Mouse (Mus musculus): ENCODE measurements around the gene Rbfox2.
A peak's percentile ranks its signal among the peaks of the same experiment; 100 is the strongest.

Gene Rbfox2

DNA sequence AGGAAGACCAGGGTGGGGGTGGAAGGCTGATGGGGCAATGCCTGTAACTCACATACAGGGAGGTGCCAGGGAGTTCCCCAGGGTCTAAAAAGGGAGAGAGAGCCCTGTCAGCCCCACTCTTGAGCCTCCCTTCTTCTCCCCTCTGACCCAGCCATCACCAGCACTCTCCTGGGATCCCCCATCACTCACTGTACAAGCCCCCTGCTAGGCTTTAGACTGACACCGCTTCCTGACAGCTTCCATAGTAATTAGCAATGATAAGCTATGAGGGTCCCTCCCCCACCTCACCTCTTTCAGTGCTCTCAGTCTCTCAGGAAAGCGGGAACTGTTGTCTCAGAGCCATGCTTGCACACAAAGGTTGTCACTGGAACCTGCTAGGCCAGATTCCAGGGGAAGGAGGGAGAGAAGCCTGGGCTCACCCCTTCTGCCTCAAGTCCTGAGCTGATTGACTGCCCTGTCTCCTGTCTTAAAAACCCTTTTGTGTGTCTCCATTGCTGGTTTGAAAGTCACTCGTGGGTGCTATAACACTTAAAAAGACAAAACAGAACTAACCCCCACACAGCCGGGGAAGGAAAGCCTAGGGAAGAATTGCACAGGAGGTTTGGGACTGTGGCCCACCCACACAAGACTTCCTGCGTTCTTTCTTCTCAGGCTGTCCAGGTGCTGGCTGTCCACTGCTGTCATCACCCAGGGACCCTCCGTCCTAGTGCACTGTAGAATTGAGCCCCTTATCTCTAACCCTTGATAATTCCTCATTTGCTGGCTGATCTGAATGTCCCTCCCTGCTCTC is 250.6 kb downstream of the Rbfox2 start:
- no peak for DNase-seq

DNA sequence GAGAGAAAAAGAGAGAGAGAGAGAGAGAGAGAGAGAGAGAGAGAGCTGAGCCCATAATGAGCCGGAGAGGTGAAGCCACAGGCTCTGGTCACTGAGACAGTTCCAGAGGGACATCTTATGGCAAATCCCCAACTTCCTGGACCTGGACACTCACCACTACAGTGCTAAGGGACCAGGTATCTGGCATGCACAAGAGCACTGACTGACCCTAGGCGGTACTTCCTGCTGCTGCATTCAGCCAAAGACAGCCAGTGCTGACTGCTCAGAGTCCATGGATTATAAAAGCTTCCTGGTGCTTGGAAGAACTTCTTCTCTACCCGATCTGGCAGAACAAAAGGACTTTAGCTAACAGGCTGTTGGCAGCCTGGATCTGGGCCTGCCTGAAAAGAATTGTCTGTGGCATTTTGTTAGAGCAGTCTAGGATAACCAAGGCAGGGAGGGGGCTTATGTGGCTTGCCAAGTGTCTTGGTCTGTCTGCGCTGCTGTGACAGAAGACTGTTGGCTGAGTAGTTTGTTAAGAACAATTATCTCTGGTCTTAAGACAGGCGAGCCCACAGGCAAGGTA is 252.1 kb downstream of the Rbfox2 start:
- no peak for DNase-seq

DNA sequence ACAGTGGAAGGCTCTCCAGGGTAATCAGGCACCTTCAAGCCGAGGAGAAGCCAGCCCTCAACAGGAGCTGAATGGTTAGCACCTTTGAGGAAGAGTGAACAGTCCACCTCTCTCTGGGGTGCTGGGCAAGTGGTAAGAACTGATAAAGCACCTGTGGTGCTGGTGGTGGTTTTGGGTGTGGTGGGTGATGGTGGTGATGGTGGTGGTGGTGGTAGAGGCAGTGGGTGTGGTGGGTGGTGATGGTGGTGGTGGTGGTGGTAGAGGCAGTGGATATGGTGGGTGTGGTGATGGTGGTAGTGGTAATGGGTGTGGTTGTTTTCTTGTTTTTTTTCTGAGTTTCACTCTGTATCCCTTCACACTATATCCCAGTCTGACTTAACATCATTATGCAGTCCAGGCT is 253.8 kb downstream of the Rbfox2 start:
- DNase-seq, result no peak

- no peak for DNase-seq
These were observed 254.6 kb downstream of the Rbfox2 start for GRCm38 (mm10) chr15:77052176-77052575.

DNA sequence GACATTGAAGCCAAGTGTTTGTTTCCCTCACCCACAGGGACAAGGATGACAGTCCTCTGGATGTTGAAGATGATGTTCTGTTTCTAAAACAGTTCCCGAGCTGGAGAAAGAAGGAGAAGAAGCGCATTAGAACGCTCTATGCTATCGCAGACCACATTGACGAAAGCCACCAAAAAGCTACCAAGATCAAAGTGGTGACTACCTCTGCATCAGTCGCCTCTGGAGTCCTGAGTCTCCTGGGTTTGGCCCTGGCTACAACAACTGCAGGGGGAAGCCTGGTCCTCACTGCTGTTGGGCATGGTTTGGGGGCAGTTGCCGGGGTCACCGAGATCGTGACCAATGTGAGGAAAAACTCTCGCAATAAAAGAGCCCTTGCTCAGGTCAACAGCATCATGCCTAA is 256.2 kb downstream of the Rbfox2 start, which contains the start of gene Mb:
Gene Mb (minus strand): TSS at position 101 of the 400 bp plus-strand sequence.
- DNase-seq, result no peak

GRCm38 (mm10) chr15:77045609-77046008 is 261.2 kb downstream of the Rbfox2 start:
- peak; percentile 19 to 50 for DNase-seq

- no peak for DNase-seq
These were observed 262.0 kb downstream of the Rbfox2 start, which contains the start of gene Apol6 for GRCm38 (mm10) chr15:77044597-77045320. Gene Apol6 (plus strand): TSS chr15:77044729.

DNA sequence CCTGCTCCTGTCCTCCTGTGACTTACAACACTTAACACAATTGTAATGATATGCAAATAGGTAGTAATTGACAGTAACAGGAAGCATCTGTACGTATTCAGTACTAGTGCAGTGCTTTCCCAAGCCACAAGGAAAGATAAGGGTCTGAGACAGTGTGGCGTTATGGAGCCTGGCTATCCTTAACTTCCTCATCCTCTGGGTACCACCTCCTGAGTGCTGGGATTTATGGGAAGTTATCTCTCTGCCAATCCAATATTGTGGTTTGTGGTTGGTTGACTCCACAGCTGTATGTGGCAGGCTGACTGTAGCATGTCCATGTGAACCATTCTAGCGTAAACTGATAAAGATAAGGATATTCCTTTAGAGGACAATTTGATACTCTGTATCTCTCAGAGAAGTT is 266.0 kb downstream of the Rbfox2 start:
- no peak for DNase-seq

- DNase-seq, result no peak
These were observed 267.5 kb downstream of the Rbfox2 start for GRCm38 (mm10) chr15:77039211-77039700.

GRCm38 (mm10) chr15:77037278-77038161 is 269.3 kb downstream of the Rbfox2 start:
- DNase-seq, result peak; percentile 41 to 55

DNA sequence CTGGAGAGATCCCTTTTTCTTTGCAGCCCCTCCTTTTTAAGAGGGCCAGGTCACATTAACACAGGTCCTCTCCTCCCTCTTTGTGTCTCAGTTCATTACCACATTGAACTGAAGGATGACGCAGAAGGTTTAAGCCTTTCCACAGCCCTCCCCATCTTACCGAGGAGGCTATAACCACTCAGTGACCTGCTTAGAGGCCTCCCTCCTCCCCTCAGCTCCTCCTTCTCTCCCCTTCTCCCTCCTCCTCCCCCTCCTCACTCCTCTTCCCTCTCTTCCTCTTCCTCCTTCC is 269.9 kb downstream of the Rbfox2 start:
- no peak for DNase-seq

GRCm38 (mm10) chr15:77036320-77036988 is 270.4 kb downstream of the Rbfox2 start:
- peak; percentile 39 to 41 for DNase-seq

GRCm38 (mm10) chr15:77035643-77036042 is 271.2 kb downstream of the Rbfox2 start:
- DNase-seq, result no peak

DNA sequence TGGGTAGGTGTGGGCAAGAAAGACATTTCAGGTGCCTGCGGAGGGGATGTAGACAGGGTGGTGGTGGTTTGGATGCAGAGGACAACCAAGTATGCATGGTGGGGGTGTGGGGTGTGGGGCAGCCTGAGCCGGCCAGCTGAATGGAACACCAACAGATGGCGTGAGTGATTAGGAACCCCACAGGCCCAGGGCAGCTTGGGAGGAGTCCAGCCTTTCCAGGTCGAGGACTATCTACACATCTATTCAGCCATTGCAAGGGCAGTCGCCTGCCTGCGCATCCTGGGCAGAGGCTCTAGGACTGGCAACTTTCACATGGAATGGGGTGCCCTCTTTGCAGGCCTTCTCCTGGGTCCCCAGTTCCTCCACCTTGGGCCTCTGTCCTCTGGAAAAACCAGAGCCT is 272.3 kb downstream of the Rbfox2 start:
- DNase-seq, result no peak

- no peak for DNase-seq
These were observed 275.5 kb downstream of the Rbfox2 start for GRCm38 (mm10) chr15:77031271-77031670.

DNA sequence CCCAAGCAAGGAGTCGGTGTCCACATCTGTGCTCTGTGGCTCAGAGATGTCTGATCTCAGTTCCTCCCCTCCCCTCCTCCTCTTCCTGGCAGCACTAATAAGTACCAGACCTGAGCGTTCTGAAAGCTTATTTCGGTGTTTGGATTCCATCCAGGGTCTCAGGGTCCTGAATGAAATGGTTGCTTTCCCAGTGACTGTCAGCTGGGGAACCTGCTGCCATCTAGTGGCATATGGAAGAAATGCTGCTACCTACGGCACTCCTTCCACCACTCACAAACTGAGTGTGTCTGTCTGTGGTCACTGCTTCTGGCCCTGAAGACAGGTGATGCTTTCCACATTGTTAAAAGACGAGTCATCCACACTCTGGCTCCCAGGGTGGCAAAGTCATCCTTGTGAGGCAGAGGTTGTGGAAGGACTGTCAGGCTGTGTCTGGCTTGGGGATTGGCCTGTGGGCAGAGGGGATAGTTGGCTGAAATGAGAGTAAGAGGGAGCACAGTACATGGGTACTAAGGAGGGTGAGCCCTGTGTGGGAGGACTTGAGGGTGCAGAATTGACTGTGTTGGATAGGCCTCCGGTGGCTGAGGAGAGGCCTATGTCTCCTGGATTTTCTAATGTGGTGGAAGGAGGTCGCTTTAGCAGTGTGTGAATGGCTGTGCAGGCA is 277.3 kb downstream of the Rbfox2 start:
- peak; percentile 57 to 58 for DNase-seq

Data from kidney, adult 8-10 months (tissue).